Mouse (Mus musculus): ENCODE measurements around the gene Gabrq. TPM values are rescaled to one million over a fixed set of nuclear protein-coding genes. Genes with fewer than 3 reads are reported as not detected.

Gabrq gene
- polyA plus RNA-seq (2016; fragmentation: Nextera tagmentation; extraction: Ambion mirVana) = 1.1 TPM in 2 replicates

GRCm38 (mm10) chrX:72824776-72825588 lies at the start of gene Gabrq:
TSS of gene Gabrq (plus strand) at chrX:72825178.
- Histone ChIP-seq H3K9ac (0 out of 2 replicates have a peak within 1 kb of the TSS, but pooled peaks have one; percentile 13), H3K27me3 (replicated peaks) (no peaks in the 10 kb centered on the region), H3K9me3 (no peaks in the 10 kb centered on the region), H3K27ac (no peak within 1 kb of the TSS), H3K4me1 (no peaks in the 10 kb centered on the region), H3K36me3 (no peaks in the 10 kb centered on the region), H3K4me2 (replicated peaks) (peak within 1 kb of the TSS; percentile 69), H3K4me3 (peak within 1 kb of the TSS; percentile 33)
- ATAC-seq (ENCODE audit: low FRiP score, low read depth) = peak; percentile 89
- 18% methylated on average over 43 of the region's 43 CpGs for WGBS

GRCm38 (mm10) chrX:72788773-72789557 lies 36.0 kb upstream of the Gabrq start:
- 32% methylated on average over 1 of the region's 1 CpGs for WGBS
- Histone ChIP-seq H3K4me2 (replicated peaks) (no peak overlapping the region), H3K27me3 (replicated peaks) (no peaks in the 10 kb centered on the region), H3K9me3 (no peaks in the 10 kb centered on the region), H3K27ac (no peak overlapping the region), H3K4me1 (no peaks in the 10 kb centered on the region), H3K4me3 (no peak overlapping the region), H3K36me3 (no peaks in the 10 kb centered on the region), H3K9ac (no peak overlapping the region)
- ATAC-seq (ENCODE audit: low FRiP score, low read depth) = peak; percentile 94

- Histone ChIP-seq H3K4me1 (no peaks in the 10 kb centered on the region), H3K9ac (no peak overlapping the region), H3K36me3 (no peaks in the 10 kb centered on the region), H3K4me3 (no peak overlapping the region), H3K4me2 (replicated peaks) (no peak overlapping the region), H3K27ac (no peak overlapping the region), H3K27me3 (replicated peaks) (no peaks in the 10 kb centered on the region), H3K9me3 (no peaks in the 10 kb centered on the region)
- ATAC-seq (ENCODE audit: low FRiP score, low read depth) = no peak
Measured at GRCm38 (mm10) chrX:72789558-72789871, 35.5 kb upstream of the Gabrq start.

GRCm38 (mm10) chrX:72819594-72819993 lies 5.4 kb upstream of the Gabrq start:
- H3K27me3 ChIP-seq (replicated peaks) = no peaks in the 10 kb centered on the region
- no peak for ATAC-seq (ENCODE audit: low FRiP score, low read depth)

GRCm38 (mm10) chrX:72823310-72823709 lies 1.7 kb upstream of the Gabrq start:
- Histone ChIP-seq H3K27ac (no peak overlapping the region), H3K4me2 (replicated peaks) (no peak overlapping the region), H3K4me3 (no peak overlapping the region), H3K9me3 (no peaks in the 10 kb centered on the region), H3K36me3 (no peaks in the 10 kb centered on the region), H3K9ac (no peak overlapping the region), H3K4me1 (no peaks in the 10 kb centered on the region), H3K27me3 (replicated peaks) (no peaks in the 10 kb centered on the region)
- ATAC-seq (ENCODE audit: low FRiP score, low read depth) = no peak
- WGBS = 65% methylated on average over 2 of the region's 2 CpGs

More at GRCm38 (mm10) chrX:72819594-72819993, 5.4 kb upstream of the Gabrq start:
- H3K9ac ChIP-seq = no peak overlapping the region
- no peaks in the 10 kb centered on the region for H3K4me1 ChIP-seq
- no peaks in the 10 kb centered on the region for H3K36me3 ChIP-seq
- H3K9me3 ChIP-seq = no peaks in the 10 kb centered on the region
- H3K4me3 ChIP-seq = no peak overlapping the region
- H3K4me2 ChIP-seq (replicated peaks) = no peak overlapping the region
- 4% methylated on average over 5 of the region's 5 CpGs for WGBS
- no peak overlapping the region for H3K27ac ChIP-seq

- WGBS = 50% methylated on average over 7 of the region's 7 CpGs
- ATAC-seq (ENCODE audit: low FRiP score, low read depth) = 0 out of 2 replicates have a peak, but pooled peaks have one; percentile 6
- H3K27me3 ChIP-seq (replicated peaks) = no peaks in the 10 kb centered on the region
- H3K4me2 ChIP-seq (replicated peaks) = peak overlapping the region; percentile 69
- H3K9me3 ChIP-seq = no peaks in the 10 kb centered on the region
- no peaks in the 10 kb centered on the region for H3K36me3 ChIP-seq
- no peaks in the 10 kb centered on the region for H3K4me1 ChIP-seq
- no peak overlapping the region for H3K27ac ChIP-seq
- H3K9ac ChIP-seq = no peak overlapping the region
- peak overlapping the region; percentile 33 for H3K4me3 ChIP-seq
Measured at GRCm38 (mm10) chrX:72825589-72825905, 569 bp downstream of the Gabrq start.

Other genes starting within 250 kb of the Gabrq start
- 5.4 and 6.5 TPM in 2 replicates for gene Gabra3, start 168.3 kb upstream of the Gabrq start, polyA plus RNA-seq (2016; fragmentation: Nextera tagmentation; extraction: Ambion mirVana)
- 84.6 and 94.1 TPM in 2 replicates for gene Cetn2, start 93.2 kb downstream of the Gabrq start, polyA plus RNA-seq (2016; fragmentation: Nextera tagmentation; extraction: Ambion mirVana)
- gene Nsdhl, start 93.4 kb downstream of the Gabrq start, polyA plus RNA-seq (2016; fragmentation: Nextera tagmentation; extraction: Ambion mirVana) = 37.9 and 41.4 TPM in 2 replicates
- 2.3 and 2.7 TPM in 2 replicates for gene Zfp185, start 162.2 kb downstream of the Gabrq start, polyA plus RNA-seq (2016; fragmentation: Nextera tagmentation; extraction: Ambion mirVana)
- gene Pnma5, start 211.9 kb downstream of the Gabrq start, polyA plus RNA-seq (2016; fragmentation: Nextera tagmentation; extraction: Ambion mirVana) = not detected in 2 replicates
- gene Pnma3, start 239.6 kb downstream of the Gabrq start, polyA plus RNA-seq (2016; fragmentation: Nextera tagmentation; extraction: Ambion mirVana) = 0.99 and 1.1 TPM in 2 replicates

All from neural tube, embryonic 12.5 days (tissue).